Mouse (Mus musculus): ENCODE results near the gene Gm49395.

The Gm49395 gene

DNA sequence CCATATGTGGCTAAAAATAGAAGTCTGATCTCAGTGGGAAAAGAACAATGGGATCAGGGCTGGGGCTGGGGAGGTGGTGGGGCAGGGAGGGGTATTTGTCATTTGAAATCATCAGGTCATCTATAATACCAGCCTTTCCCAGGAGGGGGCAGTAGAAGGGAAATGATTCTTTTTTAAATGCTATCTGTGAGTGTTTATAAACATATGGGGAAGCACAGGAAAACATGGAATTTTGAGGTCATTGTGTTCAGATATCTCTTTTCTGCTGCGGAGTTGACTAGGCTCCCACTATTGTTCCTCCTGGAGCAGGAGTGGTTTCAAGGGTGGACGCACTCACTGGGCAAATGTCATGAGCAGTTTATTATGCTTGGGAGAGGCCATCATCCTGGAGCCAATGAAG, 114.6 kb downstream of the Gm49395 start:
- DNase-seq = no peak

Data from cerebellum, adult 9-10 months (tissue).